Mouse (Mus musculus) megakaryocyte, embryonic 14.5 days (primary cell): ENCODE data around the gene Gemin7.

Experiments used
- FLI1 ChIP-seq: IDR thresholded peaks from 2 replicates; pipeline ENCODE4 v1.6.1; 2012; ENCODE audit warnings: low read length, inconsistent platforms, mixed read lengths
- GATA1 ChIP-seq: IDR thresholded peaks from 3 replicates; pipeline ENCODE4 v1.6.1; 2012; ENCODE audit warnings: mixed read lengths, low read length, inconsistent platforms, borderline replicate concordance

GRCm38 (mm10) chr7:19589917-19590316 lies 12.5 kb upstream of the Gemin7 start:
- no peak for TF ChIP-seq GATA1
- no peak for TF ChIP-seq FLI1
